Mouse (Mus musculus) skeletal muscle tissue, adult 2 months (tissue): ENCODE measurements around the gene Bscl2.
"Not testable (repeated sequence)": the region's sequence is repeated elsewhere in the genome, so short reads cannot be mapped to it uniquely, and the experiment has no call there.

Source experiments
- DNase-seq: peaks from one replicate; pipeline ENCODE4 v3.0.0-alpha.2; 2012; ENCODE audit warnings: low read depth, low spot score

The Bscl2 gene

GRCm38 (mm10) chr19:8830664-8831063 is 6.6 kb upstream of the Bscl2 start:
- no peak for DNase-seq

- no peak for DNase-seq
Observed at GRCm38 (mm10) chr19:8831262-8831661, 6.0 kb upstream of the Bscl2 start.

GRCm38 (mm10) chr19:8832971-8833370 is 4.3 kb upstream of the Bscl2 start:
- no peak for DNase-seq

GRCm38 (mm10) chr19:8836327-8836726 is 940 bp upstream of the Bscl2 start:
- DNase-seq, result not testable (repeated sequence)

- DNase-seq, result peak; percentile 41
Observed at GRCm38 (mm10) chr19:8838041-8838730, 919 bp downstream of the Bscl2 start.

- DNase-seq, result no peak
Observed at GRCm38 (mm10) chr19:8839103-8839907, 2.0 kb downstream of the Bscl2 start, which contains the start of gene Gng3. Gng3 (minus strand) TSS chr19:8839194.

- DNase-seq, result peak; percentile 54
Observed at GRCm38 (mm10) chr19:8839908-8840791, 2.9 kb downstream of the Bscl2 start.

GRCm38 (mm10) chr19:8841012-8841411 is 3.7 kb downstream of the Bscl2 start:
- DNase-seq, result no peak

- DNase-seq, result no peak
Observed at GRCm38 (mm10) chr19:8842961-8843360, 5.7 kb downstream of the Bscl2 start.

GRCm38 (mm10) chr19:8844371-8845129 is 7.3 kb downstream of the Bscl2 start:
- DNase-seq, result peak; percentile 56

GRCm38 (mm10) chr19:8848356-8848755 is 11.1 kb downstream of the Bscl2 start:
- no peak for DNase-seq

- peak; percentile 89 for DNase-seq
Observed at GRCm38 (mm10) chr19:8850402-8850901, 13.2 kb downstream of the Bscl2 start, which contains the start of gene Lrrn4cl. Lrrn4cl (plus strand) TSS chr19:8850768.

- no peak for DNase-seq
Observed at GRCm38 (mm10) chr19:8851639-8852038, 14.4 kb downstream of the Bscl2 start.

GRCm38 (mm10) chr19:8852236-8852928 is 15.1 kb downstream of the Bscl2 start:
- peak; percentile 59 for DNase-seq

GRCm38 (mm10) chr19:8853117-8853516 is 15.8 kb downstream of the Bscl2 start:
- no peak for DNase-seq

GRCm38 (mm10) chr19:8857689-8858088 is 20.4 kb downstream of the Bscl2 start:
- no peak for DNase-seq

- DNase-seq, result no peak
Observed at GRCm38 (mm10) chr19:8859018-8859417, 21.8 kb downstream of the Bscl2 start.

GRCm38 (mm10) chr19:8864265-8864664 is 27.0 kb downstream of the Bscl2 start:
- DNase-seq, result no peak

GRCm38 (mm10) chr19:8870381-8870780 is 33.1 kb downstream of the Bscl2 start:
- DNase-seq, result not testable (repeated sequence)

GRCm38 (mm10) chr19:8870838-8871237 is 33.6 kb downstream of the Bscl2 start:
- no peak for DNase-seq
